Mouse (Mus musculus) lung, postnatal 0 days (tissue): ENCODE measurements at regions not wholly inside any gene's neighbourhood (a gene's known extent, or its start where the extent isn't known, plus 50 kb on each side); places are given as distances from the start of the nearest gene placed in this dataset.

Source experiments
- CTCF ChIP-seq: IDR thresholded peaks from 2 replicates; pipeline ENCODE4 v1.5.1; 2016; ENCODE audit warnings: antibody characterized with exemption, mild to moderate bottlenecking
- EP300 ChIP-seq: IDR thresholded peaks from 2 replicates; pipeline ENCODE4 v1.6.1; 2016; ENCODE audit warnings: antibody characterized with exemption, mild to moderate bottlenecking, control low read depth

DNA sequence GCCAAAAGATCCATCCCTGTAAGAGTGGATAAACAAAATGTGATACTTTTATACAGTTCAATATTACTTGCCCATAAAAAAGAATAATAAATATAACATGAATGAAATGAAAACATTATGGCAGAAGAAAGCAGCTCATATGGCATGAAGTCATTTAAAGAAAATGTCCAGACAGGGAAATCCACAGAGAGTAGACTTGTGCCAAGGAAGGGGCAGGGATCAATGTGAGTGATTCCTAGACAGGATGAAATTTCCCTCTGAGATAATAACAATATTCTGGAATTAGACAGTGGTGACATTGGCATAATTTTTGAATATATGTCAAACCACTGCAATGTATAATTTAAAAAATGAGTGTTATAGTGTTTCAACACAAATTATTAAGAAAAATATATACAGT lies 915.0 kb upstream of the Adam24 start:
- TF ChIP-seq CTCF = no peak
- no peak for TF ChIP-seq EP300
